Mouse (Mus musculus): ENCODE results near the gene Obp2a. TPM values are rescaled to one million over a fixed set of nuclear protein-coding genes. Genes with fewer than 3 reads are reported as not detected.
"Not testable (repeated sequence)": the region's sequence is repeated elsewhere in the genome, so short reads cannot be mapped to it uniquely, and the experiment has no call there.

Obp2a gene
- polyA plus RNA-seq (2015; fragmentation: Nextera tagmentation; extraction: Ambion mirVana) = not detected in 2 replicates

- not testable (repeated sequence) for H3K9me3 ChIP-seq (ENCODE audit: control insufficient read depth, low read length); H3K36me3 ChIP-seq (ENCODE audit: control insufficient read depth, insufficient read depth, low read length)
- WGBS = 92% methylated on average over 3 of the region's 3 CpGs
Observed at GRCm38 (mm10) chr2:25699743-25700142, at the start of gene Obp2a. Obp2a (plus strand) TSS chr2:25700043.

GRCm38 (mm10) chr2:25652902-25653301 lies 46.9 kb upstream of the Obp2a start, which contains the start of gene Lcn8:
Lcn8 (plus strand) TSS chr2:25653120.
- no peak for ATAC-seq
- Histone ChIP-seq H3K27ac (ENCODE audit: low read depth, low read length) (no peak within 1 kb of the TSS), H3K9me3 (ENCODE audit: control insufficient read depth, low read length) (no peaks in the 10 kb centered on the region), H3K4me2 (ENCODE audit: low read length) (no peak within 1 kb of the TSS), H3K9ac (ENCODE audit: low read depth, low read length) (no peak within 1 kb of the TSS), H3K4me3 (ENCODE audit: low read length) (no peak within 1 kb of the TSS), H3K4me1 (ENCODE audit: control insufficient read depth, insufficient read depth, low read depth, low read length) (no peaks in the 10 kb centered on the region), H3K27me3 (replicated peaks; ENCODE audit: control insufficient read depth, insufficient read depth, low read length) (no peaks in the 10 kb centered on the region), H3K36me3 (ENCODE audit: control insufficient read depth, insufficient read depth, low read length) (no peaks in the 10 kb centered on the region)
- WGBS = 82% methylated on average over 2 of the region's 2 CpGs

More at GRCm38 (mm10) chr2:25699743-25700142, at the start of gene Obp2a:
- H3K9ac ChIP-seq (ENCODE audit: low read depth, low read length); H3K4me2 ChIP-seq (ENCODE audit: low read length); H3K4me1 ChIP-seq (ENCODE audit: control insufficient read depth, insufficient read depth, low read depth, low read length); H3K4me3 ChIP-seq (ENCODE audit: low read length); H3K27me3 ChIP-seq (replicated peaks; ENCODE audit: control insufficient read depth, insufficient read depth, low read length); H3K27ac ChIP-seq (ENCODE audit: low read depth, low read length); ATAC-seq: not testable (repeated sequence)

DNA sequence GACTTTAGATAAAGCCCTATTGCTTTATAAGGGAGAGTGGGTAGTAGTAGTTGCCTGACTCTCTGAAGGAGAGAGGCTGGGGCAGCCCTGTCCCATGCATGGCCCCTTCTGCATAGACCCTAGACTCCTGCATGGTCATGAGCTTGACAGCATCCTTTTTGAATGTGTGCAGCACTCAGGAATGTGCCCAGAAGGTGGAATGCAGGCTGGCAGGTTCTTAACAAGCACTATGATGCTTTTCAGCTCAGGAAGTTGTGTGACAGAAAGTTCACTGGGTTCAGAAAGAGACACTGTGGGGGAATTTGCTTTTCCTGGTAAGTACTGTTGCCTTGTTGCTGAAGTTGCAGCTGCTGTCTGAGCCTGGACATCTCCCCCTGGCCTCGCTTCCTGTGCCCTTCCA lies 45.3 kb upstream of the Obp2a start:
- no peak overlapping the region for H3K4me3 ChIP-seq (ENCODE audit: low read length)
- ATAC-seq = no peak
- WGBS = 62% methylated on average over 1 of the region's 1 CpGs
- no peaks in the 10 kb centered on the region for H3K27me3 ChIP-seq (replicated peaks; ENCODE audit: control insufficient read depth, insufficient read depth, low read length)
- no peaks in the 10 kb centered on the region for H3K4me1 ChIP-seq (ENCODE audit: control insufficient read depth, insufficient read depth, low read depth, low read length)
- H3K4me2 ChIP-seq (ENCODE audit: low read length) = no peak overlapping the region
- H3K36me3 ChIP-seq (ENCODE audit: control insufficient read depth, insufficient read depth, low read length) = no peaks in the 10 kb centered on the region
- H3K9me3 ChIP-seq (ENCODE audit: control insufficient read depth, low read length) = no peaks in the 10 kb centered on the region
- H3K27ac ChIP-seq (ENCODE audit: low read depth, low read length) = no peak overlapping the region
- no peak overlapping the region for H3K9ac ChIP-seq (ENCODE audit: low read depth, low read length)

GRCm38 (mm10) chr2:25656691-25657090 lies 43.2 kb upstream of the Obp2a start:
- no peaks in the 10 kb centered on the region for H3K36me3 ChIP-seq (ENCODE audit: control insufficient read depth, insufficient read depth, low read length)
- 83% methylated on average over 4 of the region's 4 CpGs for whole genome bisulfite sequencing
- H3K4me1 ChIP-seq (ENCODE audit: control insufficient read depth, insufficient read depth, low read depth, low read length) = no peaks in the 10 kb centered on the region
- H3K9ac ChIP-seq (ENCODE audit: low read depth, low read length) = no peak overlapping the region
- no peaks in the 10 kb centered on the region for H3K27me3 ChIP-seq (replicated peaks; ENCODE audit: control insufficient read depth, insufficient read depth, low read length)
- no peak overlapping the region for H3K4me2 ChIP-seq (ENCODE audit: low read length)
- no peak overlapping the region for H3K4me3 ChIP-seq (ENCODE audit: low read length)
- H3K9me3 ChIP-seq (ENCODE audit: control insufficient read depth, low read length) = no peaks in the 10 kb centered on the region
- H3K27ac ChIP-seq (ENCODE audit: low read depth, low read length) = no peak overlapping the region
- ATAC-seq = no peak

DNA sequence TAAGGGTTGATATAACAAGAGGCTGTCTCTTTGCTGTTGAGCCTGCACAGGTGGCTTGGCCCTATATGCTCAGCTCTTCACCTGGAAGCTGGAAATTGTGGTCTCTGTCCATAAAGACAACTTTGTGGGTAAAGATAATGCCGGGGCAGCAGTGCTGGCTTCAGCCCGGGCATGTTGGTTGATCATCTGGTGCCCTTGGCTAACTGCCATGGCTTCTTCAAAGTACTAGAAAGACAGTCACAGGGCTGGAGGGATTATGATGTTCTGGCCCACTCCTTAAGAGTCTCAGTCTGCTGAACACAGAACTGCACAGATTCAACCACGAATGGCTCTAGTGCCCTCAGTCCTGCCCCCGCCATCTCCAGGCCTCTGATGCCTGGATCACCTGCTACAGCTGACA lies 42.6 kb upstream of the Obp2a start:
- Histone ChIP-seq H3K9me3 (ENCODE audit: control insufficient read depth, low read length) (no peaks in the 10 kb centered on the region), H3K4me1 (ENCODE audit: control insufficient read depth, insufficient read depth, low read depth, low read length) (no peaks in the 10 kb centered on the region), H3K27ac (ENCODE audit: low read depth, low read length) (no peak overlapping the region), H3K9ac (ENCODE audit: low read depth, low read length) (no peak overlapping the region), H3K36me3 (ENCODE audit: control insufficient read depth, insufficient read depth, low read length) (no peaks in the 10 kb centered on the region), H3K4me3 (ENCODE audit: low read length) (no peak overlapping the region), H3K4me2 (ENCODE audit: low read length) (no peak overlapping the region), H3K27me3 (replicated peaks; ENCODE audit: control insufficient read depth, insufficient read depth, low read length) (no peaks in the 10 kb centered on the region)
- no peak for ATAC-seq
- 77% methylated on average over 4 of the region's 4 CpGs for WGBS

DNA sequence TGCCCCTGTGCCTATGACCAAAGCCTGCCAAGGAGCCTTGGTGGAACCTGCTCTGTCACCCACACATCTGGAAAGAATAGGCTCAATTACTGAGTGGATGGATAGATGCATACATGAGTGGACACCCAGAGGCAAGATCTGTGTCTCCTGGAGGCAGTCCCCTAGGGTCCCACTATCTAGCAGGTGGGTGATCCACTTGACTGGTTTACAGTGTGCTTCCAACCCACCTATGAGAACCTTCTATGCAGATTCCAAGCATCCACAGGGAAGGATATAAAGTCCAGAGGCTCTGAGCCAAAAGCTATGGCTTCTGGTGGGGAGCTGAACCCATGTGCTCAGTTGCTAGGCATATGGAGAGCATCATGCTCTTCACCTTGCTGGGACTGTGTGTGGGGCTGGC lies 42.2 kb upstream of the Obp2a start, which contains the start of gene Lcn5:
Gene Lcn5, plus strand, starts transcription at position 301 of the 400 bp plus-strand sequence.
- H3K4me1 ChIP-seq (ENCODE audit: control insufficient read depth, insufficient read depth, low read depth, low read length) = no peaks in the 10 kb centered on the region
- H3K4me2 ChIP-seq (ENCODE audit: low read length) = no peak within 1 kb of the TSS
- H3K9me3 ChIP-seq (ENCODE audit: control insufficient read depth, low read length) = no peaks in the 10 kb centered on the region
- no peaks in the 10 kb centered on the region for H3K27me3 ChIP-seq (replicated peaks; ENCODE audit: control insufficient read depth, insufficient read depth, low read length)
- ATAC-seq = no peak
- no peak within 1 kb of the TSS for H3K4me3 ChIP-seq (ENCODE audit: low read length)
- no peak within 1 kb of the TSS for H3K27ac ChIP-seq (ENCODE audit: low read depth, low read length)
- H3K9ac ChIP-seq (ENCODE audit: low read depth, low read length) = no peak within 1 kb of the TSS
- no peaks in the 10 kb centered on the region for H3K36me3 ChIP-seq (ENCODE audit: control insufficient read depth, insufficient read depth, low read length)

- no peaks in the 10 kb centered on the region for H3K4me1 ChIP-seq (ENCODE audit: control insufficient read depth, insufficient read depth, low read depth, low read length)
- WGBS = 86% methylated on average over 8 of the region's 8 CpGs
- no peak overlapping the region for H3K4me3 ChIP-seq (ENCODE audit: low read length)
- ATAC-seq = no peak
- H3K4me2 ChIP-seq (ENCODE audit: low read length) = no peak overlapping the region
- no peak overlapping the region for H3K27ac ChIP-seq (ENCODE audit: low read depth, low read length)
- no peaks in the 10 kb centered on the region for H3K27me3 ChIP-seq (replicated peaks; ENCODE audit: control insufficient read depth, insufficient read depth, low read length)
- no peaks in the 10 kb centered on the region for H3K36me3 ChIP-seq (ENCODE audit: control insufficient read depth, insufficient read depth, low read length)
- no peaks in the 10 kb centered on the region for H3K9me3 ChIP-seq (ENCODE audit: control insufficient read depth, low read length)
- no peak overlapping the region for H3K9ac ChIP-seq (ENCODE audit: low read depth, low read length)
Observed at GRCm38 (mm10) chr2:25660279-25660678, 39.6 kb upstream of the Obp2a start.

GRCm38 (mm10) chr2:25661245-25661970 lies 38.4 kb upstream of the Obp2a start:
- H3K4me2 ChIP-seq (ENCODE audit: low read length) = no peak overlapping the region
- H3K4me3 ChIP-seq (ENCODE audit: low read length) = no peak overlapping the region
- no peaks in the 10 kb centered on the region for H3K9me3 ChIP-seq (ENCODE audit: control insufficient read depth, low read length)
- no peaks in the 10 kb centered on the region for H3K36me3 ChIP-seq (ENCODE audit: control insufficient read depth, insufficient read depth, low read length)
- H3K27me3 ChIP-seq (replicated peaks; ENCODE audit: control insufficient read depth, insufficient read depth, low read length) = no peaks in the 10 kb centered on the region
- H3K9ac ChIP-seq (ENCODE audit: low read depth, low read length) = no peak overlapping the region
- no peak overlapping the region for H3K27ac ChIP-seq (ENCODE audit: low read depth, low read length)
- 88% methylated on average over 6 of the region's 6 CpGs for WGBS
- ATAC-seq = no peak
- no peaks in the 10 kb centered on the region for H3K4me1 ChIP-seq (ENCODE audit: control insufficient read depth, insufficient read depth, low read depth, low read length)

- Histone ChIP-seq H3K27me3 (replicated peaks; ENCODE audit: control insufficient read depth, insufficient read depth, low read length) (no peaks in the 10 kb centered on the region), H3K9ac (ENCODE audit: low read depth, low read length) (no peak overlapping the region), H3K4me3 (ENCODE audit: low read length) (no peak overlapping the region), H3K36me3 (ENCODE audit: control insufficient read depth, insufficient read depth, low read length) (no peaks in the 10 kb centered on the region), H3K4me1 (ENCODE audit: control insufficient read depth, insufficient read depth, low read depth, low read length) (no peaks in the 10 kb centered on the region), H3K4me2 (ENCODE audit: low read length) (no peak overlapping the region), H3K27ac (ENCODE audit: low read depth, low read length) (no peak overlapping the region), H3K9me3 (ENCODE audit: control insufficient read depth, low read length) (no peaks in the 10 kb centered on the region)
- WGBS = 57% methylated on average over 1 of the region's 1 CpGs
- no peak for ATAC-seq
Observed at GRCm38 (mm10) chr2:25663511-25663910, 36.3 kb upstream of the Obp2a start.

Measured in hindbrain, embryonic 16.5 days (tissue).